Mouse (Mus musculus): ENCODE measurements around the gene Atxn2. TPM values are rescaled to one million over a fixed set of nuclear protein-coding genes. Genes with fewer than 3 reads are reported as not detected.

Atxn2 gene
- 36.6 and 37.3 TPM in 2 replicates for polyA plus RNA-seq (2016; fragmentation: Nextera tagmentation; extraction: Ambion mirVana)

DNA sequence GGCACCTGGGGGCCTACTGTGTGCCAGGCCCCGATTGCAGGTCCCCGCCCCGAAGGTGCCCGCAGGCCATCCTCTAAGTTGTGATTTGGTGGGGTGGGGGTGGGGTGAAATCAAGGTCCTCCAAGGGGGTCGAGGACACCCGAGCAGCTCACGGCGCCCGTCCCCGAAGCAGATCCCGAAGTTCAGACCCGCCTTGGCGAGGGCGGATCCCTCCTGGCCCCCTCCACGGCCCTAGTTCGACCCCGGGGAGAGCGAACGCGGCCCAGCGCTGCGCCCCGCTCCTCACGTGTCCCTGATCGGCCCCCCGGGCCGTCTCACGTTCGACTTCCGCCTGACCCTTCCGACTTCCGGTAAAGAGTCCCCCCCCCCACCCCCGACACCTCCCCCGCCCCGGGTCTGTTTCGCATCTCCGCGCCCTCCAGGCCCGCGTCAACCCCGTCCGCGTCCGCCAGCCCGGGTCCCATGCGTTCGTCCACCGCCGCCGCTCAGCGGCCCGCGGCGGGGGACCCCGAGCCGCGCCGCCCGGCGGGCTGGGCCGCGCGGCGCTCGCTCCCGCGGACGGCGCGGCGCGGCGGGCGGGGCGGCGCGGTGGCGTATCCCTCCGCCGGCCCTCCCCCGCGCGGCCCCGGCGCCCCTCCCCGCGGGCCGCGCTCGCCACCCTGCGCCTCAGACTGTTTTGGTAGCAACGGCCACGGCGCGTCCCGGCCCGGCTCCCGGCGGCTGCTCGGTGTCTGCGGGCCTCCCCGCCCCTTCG lies at the start of gene Atxn2:
TSS of gene Atxn2 (plus strand) at position 164 of the 754 bp plus-strand sequence.
- peak; percentile 90 for DNase-seq (ENCODE audit: low spot score)
- WGBS, result 3% methylated on average over 68 of the region's 103 CpGs
- peak within 1 kb of the TSS; percentile 99 for H3K27ac ChIP-seq (replicated peaks)
- H3K36me3 ChIP-seq, result peaks cover 11% of the 10 kb centered on the region
- H3K9me3 ChIP-seq (replicated peaks), result no peaks in the 10 kb centered on the region
- H3K4me1 ChIP-seq, result peaks cover 42% of the 10 kb centered on the region
- peak within 1 kb of the TSS; percentile 100 for H3K4me3 ChIP-seq
- no peaks in the 10 kb centered on the region for H3K27me3 ChIP-seq (ENCODE audit: low read depth, poor library complexity, severe bottlenecking)

DNA sequence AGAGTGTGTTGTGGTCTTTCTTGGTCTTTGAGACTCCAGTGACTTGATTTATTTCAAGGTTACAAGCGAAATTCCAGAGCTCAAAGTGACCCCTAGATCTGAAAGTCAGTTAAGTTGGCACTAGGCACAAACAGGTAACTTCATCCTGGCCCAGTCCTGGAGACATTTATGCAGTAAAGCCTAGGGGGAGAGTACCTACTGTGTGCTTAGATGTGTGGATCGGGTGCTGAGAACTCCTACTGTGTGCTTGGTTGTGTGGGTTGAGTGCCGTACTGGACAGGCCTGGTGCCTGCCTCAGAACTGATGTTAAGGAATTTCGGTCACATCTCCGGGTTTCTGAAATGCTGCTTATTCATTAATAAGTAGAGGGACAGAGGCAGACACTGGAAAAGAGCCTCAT lies 49.6 kb upstream of the Atxn2 start:
- DNase-seq (ENCODE audit: low spot score), result no peak
- H3K4me3 ChIP-seq, result peak overlapping the region; percentile 86
- H3K27ac ChIP-seq (replicated peaks), result no peak overlapping the region
- peaks cover 25% of the 10 kb centered on the region for H3K4me1 ChIP-seq
- WGBS, result 90% methylated on average over 5 of the region's 5 CpGs
- peaks cover 40% of the 10 kb centered on the region for H3K36me3 ChIP-seq
- H3K9me3 ChIP-seq (replicated peaks), result no peaks in the 10 kb centered on the region
- H3K27me3 ChIP-seq (ENCODE audit: low read depth, poor library complexity, severe bottlenecking), result no peaks in the 10 kb centered on the region

- Histone ChIP-seq H3K36me3 (peaks cover 56% of the 10 kb centered on the region), H3K4me3 (no peak overlapping the region), H3K9me3 (replicated peaks) (no peaks in the 10 kb centered on the region), H3K4me1 (peaks cover 25% of the 10 kb centered on the region), H3K27ac (replicated peaks) (no peak overlapping the region), H3K27me3 (ENCODE audit: low read depth, poor library complexity, severe bottlenecking) (no peaks in the 10 kb centered on the region)
- 89% methylated on average over 8 of the region's 8 CpGs for WGBS
- no peak for DNase-seq (ENCODE audit: low spot score)
Observed at GRCm38 (mm10) chr5:121663456-121663855, 47.7 kb upstream of the Atxn2 start.

GRCm38 (mm10) chr5:121664078-121664477 lies 47.1 kb upstream of the Atxn2 start:
- peaks cover 25% of the 10 kb centered on the region for H3K4me1 ChIP-seq
- no peaks in the 10 kb centered on the region for H3K27me3 ChIP-seq (ENCODE audit: low read depth, poor library complexity, severe bottlenecking)
- 93% methylated on average over 6 of the region's 6 CpGs for WGBS
- H3K27ac ChIP-seq (replicated peaks), result no peak overlapping the region
- no peaks in the 10 kb centered on the region for H3K9me3 ChIP-seq (replicated peaks)
- H3K36me3 ChIP-seq, result peaks cover 62% of the 10 kb centered on the region
- DNase-seq (ENCODE audit: low spot score), result no peak
- no peak overlapping the region for H3K4me3 ChIP-seq

GRCm38 (mm10) chr5:121664971-121665370 lies 46.2 kb upstream of the Atxn2 start:
- Histone ChIP-seq H3K4me1 (peaks cover 18% of the 10 kb centered on the region), H3K36me3 (peaks cover 70% of the 10 kb centered on the region), H3K27ac (replicated peaks) (no peak overlapping the region), H3K27me3 (ENCODE audit: low read depth, poor library complexity, severe bottlenecking) (no peaks in the 10 kb centered on the region), H3K9me3 (replicated peaks) (no peaks in the 10 kb centered on the region), H3K4me3 (no peak overlapping the region)
- DNase-seq (ENCODE audit: low spot score), result no peak
- 95% methylated on average over 9 of the region's 9 CpGs for WGBS

DNA sequence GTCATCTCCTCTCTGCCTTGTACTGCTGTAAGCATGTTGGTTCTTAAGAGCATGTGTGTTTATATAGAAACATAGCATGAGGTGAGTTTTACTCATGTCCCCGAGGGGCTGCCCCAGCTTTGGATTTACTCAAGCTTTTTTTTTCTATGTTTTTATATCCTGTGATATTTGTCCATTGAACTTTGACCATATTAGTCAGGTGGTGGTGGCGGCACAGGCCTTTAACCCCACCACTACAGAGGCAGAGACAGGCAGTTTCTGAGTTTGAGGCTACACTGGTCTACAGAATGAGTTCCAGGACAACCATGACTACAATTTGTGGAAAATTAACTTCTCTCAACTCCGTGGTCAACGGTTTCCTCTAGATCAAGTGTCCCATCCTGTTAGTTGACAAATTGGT lies 44.1 kb upstream of the Atxn2 start:
- 95% methylated on average over 4 of the region's 4 CpGs for WGBS

GRCm38 (mm10) chr5:121668411-121668810 lies 42.7 kb upstream of the Atxn2 start:
- no peak overlapping the region for H3K27ac ChIP-seq (replicated peaks)
- no peaks in the 10 kb centered on the region for H3K9me3 ChIP-seq (replicated peaks)
- peaks cover 91% of the 10 kb centered on the region for H3K36me3 ChIP-seq
- H3K4me1 ChIP-seq, result no peaks in the 10 kb centered on the region
- DNase-seq (ENCODE audit: low spot score), result no peak
- H3K4me3 ChIP-seq, result no peak overlapping the region
- H3K27me3 ChIP-seq (ENCODE audit: low read depth, poor library complexity, severe bottlenecking), result no peaks in the 10 kb centered on the region
- WGBS, result 83% methylated on average over 6 of the region's 6 CpGs

More for the DNA sequence above, 44.1 kb upstream of the Atxn2 start:
- H3K36me3 ChIP-seq, result peaks cover 90% of the 10 kb centered on the region
- peaks cover 2% of the 10 kb centered on the region for H3K4me1 ChIP-seq
- H3K27ac ChIP-seq (replicated peaks), result no peak overlapping the region
- H3K9me3 ChIP-seq (replicated peaks), result no peaks in the 10 kb centered on the region
- H3K27me3 ChIP-seq (ENCODE audit: low read depth, poor library complexity, severe bottlenecking), result no peaks in the 10 kb centered on the region
- no peak overlapping the region for H3K4me3 ChIP-seq
- DNase-seq (ENCODE audit: low spot score), result no peak

- Histone ChIP-seq H3K27me3 (ENCODE audit: low read depth, poor library complexity, severe bottlenecking) (no peaks in the 10 kb centered on the region), H3K4me1 (no peaks in the 10 kb centered on the region), H3K4me3 (no peak overlapping the region), H3K27ac (replicated peaks) (no peak overlapping the region), H3K9me3 (replicated peaks) (no peaks in the 10 kb centered on the region), H3K36me3 (peaks cover 91% of the 10 kb centered on the region)
- no peak for DNase-seq (ENCODE audit: low spot score)
- 80% methylated on average over 3 of the region's 3 CpGs for WGBS
Observed at GRCm38 (mm10) chr5:121670412-121670811, 40.7 kb upstream of the Atxn2 start.

GRCm38 (mm10) chr5:121682250-121682649 lies 28.9 kb upstream of the Atxn2 start:
- 93% methylated on average over 2 of the region's 2 CpGs for WGBS
- Histone ChIP-seq H3K4me3 (no peak overlapping the region), H3K36me3 (peaks cover 99% of the 10 kb centered on the region), H3K9me3 (replicated peaks) (no peaks in the 10 kb centered on the region), H3K27me3 (ENCODE audit: low read depth, poor library complexity, severe bottlenecking) (no peaks in the 10 kb centered on the region), H3K4me1 (no peaks in the 10 kb centered on the region), H3K27ac (replicated peaks) (no peak overlapping the region)
- DNase-seq (ENCODE audit: low spot score), result no peak

- no peak overlapping the region for H3K27ac ChIP-seq (replicated peaks)
- no peaks in the 10 kb centered on the region for H3K27me3 ChIP-seq (ENCODE audit: low read depth, poor library complexity, severe bottlenecking)
- no peaks in the 10 kb centered on the region for H3K9me3 ChIP-seq (replicated peaks)
- peaks cover 76% of the 10 kb centered on the region for H3K36me3 ChIP-seq
- WGBS, result 92% methylated on average over 6 of the region's 6 CpGs
- H3K4me1 ChIP-seq, result no peaks in the 10 kb centered on the region
- no peak overlapping the region for H3K4me3 ChIP-seq
- no peak for DNase-seq (ENCODE audit: low spot score)
Observed at GRCm38 (mm10) chr5:121685495-121685894, 25.6 kb upstream of the Atxn2 start.

GRCm38 (mm10) chr5:121686113-121686898 lies 24.8 kb upstream of the Atxn2 start:
- no peaks in the 10 kb centered on the region for H3K4me1 ChIP-seq
- peaks cover 68% of the 10 kb centered on the region for H3K36me3 ChIP-seq
- DNase-seq (ENCODE audit: low spot score), result no peak
- H3K27me3 ChIP-seq (ENCODE audit: low read depth, poor library complexity, severe bottlenecking), result no peaks in the 10 kb centered on the region
- H3K9me3 ChIP-seq (replicated peaks), result no peaks in the 10 kb centered on the region
- WGBS, result 85% methylated on average over 15 of the region's 15 CpGs
- H3K27ac ChIP-seq (replicated peaks), result no peak overlapping the region
- no peak overlapping the region for H3K4me3 ChIP-seq

DNA sequence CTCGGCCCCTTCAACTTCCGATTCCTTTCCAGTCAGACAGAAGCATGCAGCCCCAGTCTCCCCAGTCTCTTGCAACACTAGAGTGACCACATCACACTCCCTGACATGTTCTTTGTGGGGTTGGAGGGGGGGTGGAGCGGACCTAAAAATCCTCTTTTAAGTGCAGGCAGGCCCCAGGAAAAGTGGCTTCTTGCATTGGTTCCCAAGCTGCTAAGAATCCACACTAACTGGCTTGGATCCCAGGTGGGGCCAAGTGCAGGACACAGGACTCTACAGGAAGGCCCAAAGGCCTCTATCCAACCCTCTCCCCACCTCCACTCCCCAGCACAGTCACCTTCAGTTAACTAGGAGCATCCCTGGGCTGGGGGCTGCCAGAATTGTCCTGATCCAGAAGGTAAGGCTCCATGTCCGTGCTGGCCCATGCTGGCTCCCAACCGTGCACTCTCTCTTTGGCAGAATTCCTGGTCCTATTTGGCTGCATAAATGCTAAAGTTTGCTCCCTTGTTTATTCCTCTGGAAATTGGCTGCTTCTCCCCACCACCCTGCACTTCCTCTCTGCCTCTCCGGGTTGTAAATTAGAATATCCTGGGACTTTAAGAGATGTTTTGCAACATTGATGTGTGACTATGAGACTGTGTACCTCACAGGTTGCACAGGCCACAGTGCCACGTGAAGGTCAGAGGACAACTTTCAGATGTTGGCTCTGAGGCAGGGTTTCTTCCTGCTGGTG lies 20.5 kb upstream of the Atxn2 start:
- Histone ChIP-seq H3K36me3 (peaks cover 25% of the 10 kb centered on the region), H3K27ac (replicated peaks) (no peak overlapping the region), H3K27me3 (ENCODE audit: low read depth, poor library complexity, severe bottlenecking) (no peaks in the 10 kb centered on the region), H3K4me1 (0 out of 2 replicates have a peak, but pooled peaks cover 3% of the 10 kb centered on the region), H3K9me3 (replicated peaks) (no peaks in the 10 kb centered on the region), H3K4me3 (no peak overlapping the region)
- no peak for DNase-seq (ENCODE audit: low spot score)
- 84% methylated on average over 7 of the region's 7 CpGs for WGBS

Measured in midbrain, embryonic 10.5 days (tissue).